Mouse (Mus musculus) heart, embryonic 16.5 days (tissue): ENCODE results near the gene Smg1. TPM values are rescaled to one million over a fixed set of nuclear protein-coding genes. Genes with fewer than 3 reads are reported as not detected.
A peak's percentile ranks its signal among the peaks of the same experiment; 100 is the strongest.

Source experiments
- ATAC-seq: fragments of 200-750 bp; cut with Nextera tagmentation; replicated peaks from 2 replicates; pipeline ENCODE4 v1.8.0; 2017; ENCODE audit warnings: moderate number of reproducible peaks; ENCODE audit not compliant: insufficient read depth, low FRiP score; ENCODE audit errors: extremely low read depth
- H3K27ac ChIP-seq: fragments of 300-500 bp; sonication (generic); 2 replicates; pipeline ENCODE4 v1.5.1; 2014; ENCODE audit warnings: mild to moderate bottlenecking, low read length, control low read depth, moderate library complexity
- H3K27me3 ChIP-seq: fragments of 300-500 bp; sonication (generic); 2 replicates; pipeline ENCODE4 v1.6.1; 2014; ENCODE audit warnings: low read length, mixed read lengths; ENCODE audit not compliant: control insufficient read depth, insufficient read depth
- H3K36me3 ChIP-seq: fragments of 300-500 bp; sonication (generic); 2 replicates; pipeline ENCODE4 v1.6.1; 2014; ENCODE audit not compliant: control insufficient read depth, insufficient read depth
- H3K4me1 ChIP-seq: fragments of 300-500 bp; sonication (generic); 2 replicates; pipeline ENCODE4 v1.6.1; 2014; ENCODE audit warnings: low read length, mixed read lengths; ENCODE audit not compliant: control insufficient read depth, insufficient read depth
- H3K4me2 ChIP-seq: fragments of 300-500 bp; sonication (generic); 2 replicates; pipeline ENCODE4 v1.6.1; 2014; ENCODE audit warnings: low read depth, mild to moderate bottlenecking, control low read depth, low read length
- H3K4me3 ChIP-seq: fragments of 300-500 bp; sonication (generic); 2 replicates; pipeline ENCODE4 v1.5.1; 2014; ENCODE audit warnings: mild to moderate bottlenecking, control low read depth, low read length
- H3K9ac ChIP-seq: fragments of 300-500 bp; sonication (generic); 2 replicates; pipeline ENCODE4 v1.6.1; 2014; ENCODE audit warnings: low read length, control low read depth
- H3K9me3 ChIP-seq: fragments of 300-500 bp; sonication (generic); replicated peaks from 2 replicates; pipeline ENCODE4 v1.6.1; 2016; ENCODE audit warnings: low read length; ENCODE audit not compliant: control insufficient read depth
- WGBS: fragments of 180-500 bp; shearing (Covaris S2); extraction: QIAGEN DNeasy Blood & Tissue Kit; methylation state at CpG from one replicate; pipeline ENCODE4 v1.1.7; 2014; 5-methylcytosine and 5-hydroxymethylcytosine counted together
- polyA plus RNA-seq: library from polyadenylated mRNA; unstranded; fragments of >200 nt; fragmentation: Nextera tagmentation; extraction: Ambion mirVana; gene quantifications from 2 replicates; pipeline ENCODE4 v1.2.1, GENCODE M21; 2015

Gene Smg1
- polyA plus RNA-seq = 13.9 and 14.9 TPM in 2 replicates

- no peaks in the 10 kb centered on the region for H3K36me3 ChIP-seq
- peak; percentile 95 for ATAC-seq
- H3K4me3 ChIP-seq = peak within 1 kb of the TSS; percentile 89
- 2% methylated on average over 74 of the region's 79 CpGs for WGBS
- H3K9me3 ChIP-seq = no peaks in the 10 kb centered on the region
- H3K4me2 ChIP-seq = peak within 1 kb of the TSS; percentile 67
- peak within 1 kb of the TSS; percentile 99 for H3K9ac ChIP-seq
- peak within 1 kb of the TSS; percentile 98 for H3K27ac ChIP-seq
- no peaks in the 10 kb centered on the region for H3K27me3 ChIP-seq
- H3K4me1 ChIP-seq = peaks cover 6% of the 10 kb centered on the region; the same call in 1 of the 2 replicates
These were observed at the start of gene Smg1 for GRCm38 (mm10) chr7:118243453-118244385. Gene Smg1, minus strand, starts transcription at chr7:118243670.

- H3K27ac ChIP-seq = no peak overlapping the region
- H3K4me3 ChIP-seq = no peak overlapping the region
- H3K9me3 ChIP-seq = no peaks in the 10 kb centered on the region; the same call in 1 of the 2 replicates
- WGBS = 71% methylated on average over 2 of the region's 2 CpGs
- ATAC-seq = no peak
- H3K9ac ChIP-seq = no peak overlapping the region
- no peaks in the 10 kb centered on the region for H3K36me3 ChIP-seq
- no peaks in the 10 kb centered on the region for H3K27me3 ChIP-seq
- H3K4me2 ChIP-seq = no peak overlapping the region
- H3K4me1 ChIP-seq = 0 out of 2 replicates have a peak, but pooled peaks cover 3% of the 10 kb centered on the region
These were observed 39.7 kb upstream of the Smg1 start for GRCm38 (mm10) chr7:118283186-118283585.

- no peak overlapping the region for H3K27ac ChIP-seq
- 57% methylated on average over 9 of the region's 9 CpGs for WGBS
These were observed 39.1 kb upstream of the Smg1 start for GRCm38 (mm10) chr7:118282543-118282942.

GRCm38 (mm10) chr7:118279521-118279920 is 36.1 kb upstream of the Smg1 start:
- no peak for ATAC-seq
- H3K9ac ChIP-seq = no peak overlapping the region

More at GRCm38 (mm10) chr7:118282543-118282942, 39.1 kb upstream of the Smg1 start:
- Histone ChIP-seq H3K4me1 (0 out of 2 replicates have a peak, but pooled peaks cover 3% of the 10 kb centered on the region), H3K4me3 (no peak overlapping the region), H3K36me3 (no peaks in the 10 kb centered on the region), H3K27me3 (no peaks in the 10 kb centered on the region), H3K4me2 (no peak overlapping the region), H3K9me3 (no peaks in the 10 kb centered on the region; the same call in 1 of the 2 replicates), H3K9ac (no peak overlapping the region)
- ATAC-seq = no peak

GRCm38 (mm10) chr7:118277335-118277910 is 34.0 kb upstream of the Smg1 start:
- H3K9ac ChIP-seq = no peak overlapping the region
- no peak; the same call in 1 of the 2 replicates for ATAC-seq
- peak overlapping the region; percentile 15; the same call in 1 of the 2 replicates for H3K4me3 ChIP-seq
- no peaks in the 10 kb centered on the region for H3K9me3 ChIP-seq
- H3K4me1 ChIP-seq = 0 out of 2 replicates have a peak, but pooled peaks cover 1% of the 10 kb centered on the region
- H3K4me2 ChIP-seq = peak overlapping the region; percentile 17; the same call in 1 of the 2 replicates
- no peaks in the 10 kb centered on the region for H3K27me3 ChIP-seq
- no peak overlapping the region for H3K27ac ChIP-seq
- WGBS = 69% methylated on average over 11 of the region's 11 CpGs
- H3K36me3 ChIP-seq = no peaks in the 10 kb centered on the region

More at GRCm38 (mm10) chr7:118279521-118279920, 36.1 kb upstream of the Smg1 start:
- Histone ChIP-seq H3K4me2 (no peak overlapping the region), H3K27me3 (no peaks in the 10 kb centered on the region), H3K36me3 (no peaks in the 10 kb centered on the region), H3K4me3 (no peak overlapping the region), H3K27ac (no peak overlapping the region), H3K9me3 (no peaks in the 10 kb centered on the region), H3K4me1 (0 out of 2 replicates have a peak, but pooled peaks cover 3% of the 10 kb centered on the region)
- WGBS = 49% methylated on average over 3 of the region's 3 CpGs

- no peaks in the 10 kb centered on the region for H3K27me3 ChIP-seq
- H3K4me3 ChIP-seq = no peak overlapping the region
- H3K36me3 ChIP-seq = no peaks in the 10 kb centered on the region
- no peaks in the 10 kb centered on the region for H3K4me1 ChIP-seq
- WGBS = 69% methylated on average over 15 of the region's 15 CpGs
- H3K4me2 ChIP-seq = no peak overlapping the region; the same call in 1 of the 2 replicates
- ATAC-seq = no peak
- no peaks in the 10 kb centered on the region for H3K9me3 ChIP-seq
- H3K27ac ChIP-seq = no peak overlapping the region
- H3K9ac ChIP-seq = no peak overlapping the region
These were observed 33.3 kb upstream of the Smg1 start for GRCm38 (mm10) chr7:118276684-118277334.

- no peak overlapping the region for H3K9ac ChIP-seq
- no peaks in the 10 kb centered on the region for H3K4me1 ChIP-seq
- H3K4me3 ChIP-seq = no peak overlapping the region
- 69% methylated on average over 6 of the region's 6 CpGs for WGBS
- H3K27me3 ChIP-seq = no peaks in the 10 kb centered on the region
- H3K27ac ChIP-seq = no peak overlapping the region
- no peak for ATAC-seq
- no peaks in the 10 kb centered on the region for H3K36me3 ChIP-seq
- H3K9me3 ChIP-seq = no peaks in the 10 kb centered on the region
- no peak overlapping the region for H3K4me2 ChIP-seq
These were observed 31.8 kb upstream of the Smg1 start for GRCm38 (mm10) chr7:118275265-118275664.

GRCm38 (mm10) chr7:118274851-118275250 is 31.4 kb upstream of the Smg1 start:
- H3K36me3 ChIP-seq = no peaks in the 10 kb centered on the region
- H3K4me1 ChIP-seq = no peaks in the 10 kb centered on the region
- no peaks in the 10 kb centered on the region for H3K9me3 ChIP-seq
- H3K4me3 ChIP-seq = no peak overlapping the region
- no peak overlapping the region for H3K9ac ChIP-seq
- no peak overlapping the region for H3K4me2 ChIP-seq
- H3K27me3 ChIP-seq = no peaks in the 10 kb centered on the region
- no peak overlapping the region for H3K27ac ChIP-seq
- 88% methylated on average over 5 of the region's 5 CpGs for WGBS
- ATAC-seq = no peak
